Mouse (Mus musculus) thymus, adult 2 months (tissue): Measurements from ENCODE around the gene Clec4g. TPM values are rescaled to one million over a fixed set of nuclear protein-coding genes. Genes with fewer than 3 reads are reported as not detected.

Experiments
- DNase-seq: peaks from one replicate; pipeline ENCODE4 v3.0.0; 2021
- H3K27ac ChIP-seq: fragments of 200-500 bp; 2 replicates; pipeline ENCODE4 v1.5.1; 2012; ENCODE audit warnings: low read length, control low read depth; ENCODE audit not compliant: control insufficient read depth, insufficient read depth
- H3K27me3 ChIP-seq: fragments of 200-500 bp; 2 replicates; pipeline ENCODE4 v1.6.1; 2012; ENCODE audit warnings: mild to moderate bottlenecking, low read length, moderate library complexity, mixed read lengths; ENCODE audit not compliant: control insufficient read depth, insufficient read depth
- H3K36me3 ChIP-seq: fragments of 200-500 bp; 2 replicates; pipeline ENCODE4 v1.6.1; 2012; ENCODE audit warnings: mild to moderate bottlenecking, low read length, moderate library complexity; ENCODE audit not compliant: control insufficient read depth, insufficient read depth
- H3K4me1 ChIP-seq: fragments of 200-500 bp; replicated peaks from 2 replicates; pipeline ENCODE4 v1.6.1; 2012; ENCODE audit warnings: low read length; ENCODE audit not compliant: control insufficient read depth, insufficient read depth
- H3K4me3 ChIP-seq: fragments of 200-500 bp; 2 replicates; pipeline ENCODE4 v1.5.1; 2012; ENCODE audit warnings: mild to moderate bottlenecking, low read length, control low read depth, moderate library complexity; ENCODE audit not compliant: control insufficient read depth, insufficient read depth
- CTCF ChIP-seq: fragments of 200-500 bp; IDR thresholded peaks from 2 replicates; pipeline ENCODE4 v1.5.1; 2012; ENCODE audit warnings: mild to moderate bottlenecking, control low read depth, low read length, moderate library complexity, borderline replicate concordance; ENCODE audit not compliant: control insufficient read depth, poor library complexity, insufficient read depth; ENCODE audit errors: extremely low read depth
- POLR2A ChIP-seq: fragments of 200-500 bp; IDR thresholded peaks from 2 replicates; pipeline ENCODE4 v1.6.1; 2012; ENCODE audit warnings: mild to moderate bottlenecking, low read length, control low read depth, moderate library complexity; ENCODE audit not compliant: control insufficient read depth, poor library complexity, insufficient read depth; ENCODE audit errors: extremely low read depth
- WGBS: fragments of 180-500 bp; shearing (Covaris S2); methylation state at CpG from one replicate; pipeline ENCODE4 v1.1.7; 2018; 5-methylcytosine and 5-hydroxymethylcytosine counted together
- polyA plus RNA-seq: library from polyadenylated mRNA; depleted of rRNA; stranded (reverse); fragments of >200 nt; gene quantifications from 2 replicates; pipeline ENCODE4 v1.2.3, GENCODE M21; 2012

Gene Clec4g
- polyA plus RNA-seq, 1 experiment: 0.09 TPM

DNA sequence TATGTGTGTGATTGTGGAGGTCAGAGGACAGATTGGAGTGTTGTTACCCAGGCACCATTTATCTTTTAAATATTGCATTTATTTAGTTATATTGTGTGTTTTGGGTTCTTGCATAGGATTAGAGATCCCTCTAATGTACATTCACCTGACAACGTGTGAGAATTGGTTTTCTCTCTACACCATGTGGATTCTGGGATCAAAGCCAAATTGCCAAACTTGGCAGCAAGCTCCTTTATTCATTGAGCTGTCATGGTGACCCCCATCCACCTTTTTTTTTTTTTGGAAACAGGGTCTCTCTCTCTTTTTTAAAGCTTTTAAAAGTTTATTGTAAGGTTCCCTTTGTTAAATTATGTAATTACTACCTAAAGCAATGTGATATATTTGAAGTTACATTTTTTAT is 590 bp upstream of the Clec4g start:
- WGBS: 56% methylated on average over 1 of the region's 1 CpGs
- H3K27ac ChIP-seq: no peak overlapping the region
- H3K27me3 ChIP-seq: no peaks in the 10 kb centered on the region
- TF ChIP-seq CTCF: no peak
- TF ChIP-seq POLR2A: no peak
- H3K36me3 ChIP-seq: no peaks in the 10 kb centered on the region
- H3K4me1 ChIP-seq: no peaks in the 10 kb centered on the region
- no peak for DNase-seq
- H3K4me3 ChIP-seq: no peak overlapping the region

DNA sequence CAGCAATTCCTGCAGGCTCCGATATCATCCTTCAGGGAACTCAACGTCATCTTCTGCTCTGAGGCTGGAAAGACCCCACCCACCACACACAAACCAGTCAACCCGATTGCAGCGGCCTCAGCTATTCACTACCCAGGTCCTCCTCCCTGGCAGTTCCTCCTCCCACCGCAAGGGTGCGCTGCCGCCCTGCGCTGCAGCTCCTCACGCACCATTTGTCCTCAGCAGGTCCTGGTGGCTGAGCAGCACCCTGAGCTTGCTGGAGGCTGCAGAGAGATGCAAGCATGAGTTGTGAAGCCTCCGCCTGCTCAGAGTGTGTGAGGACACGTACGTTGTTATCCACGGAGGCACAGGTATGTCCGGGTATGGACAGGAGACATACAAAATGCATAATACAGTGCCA is 1.9 kb downstream of the Clec4g start:
- no peaks in the 10 kb centered on the region for H3K4me1 ChIP-seq
- DNase-seq: peak; percentile 82
- TF ChIP-seq POLR2A (no peak), CTCF (peak; percentile 97)
- no peak overlapping the region for H3K27ac ChIP-seq
- WGBS: 28% methylated on average over 14 of the region's 14 CpGs
- no peak overlapping the region for H3K4me3 ChIP-seq
- no peaks in the 10 kb centered on the region for H3K36me3 ChIP-seq
- no peaks in the 10 kb centered on the region for H3K27me3 ChIP-seq

DNA sequence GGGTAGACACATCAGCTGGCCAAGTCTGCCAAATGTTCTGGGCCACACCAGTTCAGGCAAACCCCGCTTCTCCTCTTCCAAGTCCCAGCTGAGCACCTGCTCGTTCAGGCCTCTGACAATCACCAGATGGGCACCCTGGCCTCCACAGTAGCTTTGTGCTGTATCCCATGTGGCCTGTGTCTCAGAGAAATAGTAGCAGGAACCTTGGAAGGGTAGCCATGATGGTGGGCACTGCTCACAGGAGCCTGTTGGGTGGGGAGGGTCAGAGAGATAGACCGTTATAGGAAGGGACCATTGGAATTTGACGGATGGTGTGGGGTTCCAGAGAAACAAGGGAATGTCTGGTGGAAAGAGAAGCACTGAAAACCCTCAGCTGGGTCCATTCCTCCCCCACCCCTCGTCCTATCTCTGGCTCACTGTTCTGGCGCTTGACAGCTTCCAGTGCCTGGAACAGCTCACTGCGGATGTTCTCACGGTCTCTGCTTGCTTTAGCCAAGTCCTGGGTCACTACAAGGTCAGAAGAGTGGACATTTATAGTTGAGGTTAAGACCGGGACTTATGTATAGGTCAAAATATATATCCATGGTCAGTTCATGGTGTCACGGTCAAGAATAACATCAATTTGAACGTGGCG is 3.0 kb downstream of the Clec4g start:
- H3K27me3 ChIP-seq: no peaks in the 10 kb centered on the region
- 93% methylated on average over 12 of the region's 12 CpGs for WGBS
- no peak for DNase-seq

DNA sequence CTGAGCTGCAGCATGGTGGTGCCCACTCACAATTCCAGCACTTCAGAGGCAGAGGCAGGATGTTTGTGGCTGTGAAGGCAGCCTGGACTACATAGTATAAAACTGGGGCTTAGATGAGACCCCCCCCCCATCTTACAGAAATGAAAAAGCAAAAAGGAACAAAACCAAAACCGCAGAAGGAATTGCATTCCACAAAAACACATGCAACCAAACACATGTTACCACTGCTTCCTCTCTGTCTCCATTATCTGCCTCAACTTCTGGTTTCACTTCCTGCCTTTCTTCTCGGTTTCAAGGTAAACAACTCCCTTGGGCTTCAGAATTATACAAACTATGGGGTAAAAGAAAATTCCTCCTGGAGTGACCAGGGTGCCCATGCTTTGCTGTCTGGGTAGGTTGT is 8.8 kb downstream of the Clec4g start:
- peak overlapping the region; percentile 19; the same call in 1 of the 2 replicates for H3K27ac ChIP-seq
- no peak for DNase-seq
- TF ChIP-seq POLR2A: no peak
- no peak overlapping the region for H3K4me3 ChIP-seq
- WGBS: 2% methylated on average over 2 of the region's 2 CpGs
- H3K36me3 ChIP-seq: no peaks in the 10 kb centered on the region
- no peaks in the 10 kb centered on the region for H3K27me3 ChIP-seq
- peaks cover 12% of the 10 kb centered on the region for H3K4me1 ChIP-seq

More for the DNA sequence above, 3.0 kb downstream of the Clec4g start:
- Histone ChIP-seq H3K4me3 (no peak overlapping the region), H3K4me1 (no peaks in the 10 kb centered on the region), H3K36me3 (no peaks in the 10 kb centered on the region), H3K27ac (no peak overlapping the region)
- TF ChIP-seq POLR2A: no peak
- no peak for TF ChIP-seq CTCF

DNA sequence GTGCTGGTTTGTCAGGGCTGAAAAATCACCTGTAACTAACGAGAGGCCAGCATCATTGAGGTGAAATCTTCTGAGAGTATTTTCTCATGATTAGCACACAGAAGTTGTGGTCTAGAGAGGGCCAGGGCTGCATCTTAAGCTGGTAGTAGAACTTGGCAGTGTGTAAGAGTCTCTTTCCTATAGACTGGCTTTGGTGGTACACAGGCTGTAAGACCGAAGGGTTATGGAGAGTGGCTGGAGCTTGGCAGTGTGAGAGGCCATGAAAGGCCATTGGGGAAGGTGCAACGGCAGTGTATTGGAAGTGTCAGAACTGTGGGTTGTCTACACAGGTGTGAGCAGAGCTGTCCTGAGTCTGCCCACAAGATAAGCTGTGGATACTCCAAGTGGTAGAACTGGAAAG is 10.1 kb downstream of the Clec4g start:
- Histone ChIP-seq H3K4me3 (no peak overlapping the region), H3K27ac (no peak overlapping the region), H3K4me1 (peaks cover 12% of the 10 kb centered on the region), H3K27me3 (no peaks in the 10 kb centered on the region), H3K36me3 (no peaks in the 10 kb centered on the region)
- TF ChIP-seq CTCF: no peak
- TF ChIP-seq POLR2A: no peak
- 41% methylated on average over 3 of the region's 3 CpGs for WGBS
- DNase-seq: no peak

DNA sequence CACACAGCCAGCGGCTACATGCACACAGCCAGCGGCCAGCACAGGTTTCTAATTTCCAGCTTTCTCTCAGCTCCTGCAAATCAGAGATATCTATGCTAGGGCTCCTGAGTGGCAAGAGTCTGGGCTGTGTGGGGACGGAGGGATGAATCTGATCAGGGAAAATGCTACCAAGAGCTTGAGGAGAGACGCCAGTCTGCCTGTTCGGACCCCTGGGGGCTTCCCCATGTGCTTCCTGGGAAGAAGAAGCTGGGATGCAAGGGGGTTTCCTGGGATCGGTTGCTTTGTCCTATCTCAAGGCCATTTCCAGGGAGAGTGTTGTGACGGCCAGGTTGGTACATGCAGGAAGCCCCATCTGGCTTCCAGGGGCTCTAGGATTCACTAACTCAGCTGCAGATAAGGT is 12.8 kb downstream of the Clec4g start:
- H3K36me3 ChIP-seq: no peaks in the 10 kb centered on the region
- H3K4me3 ChIP-seq: no peak overlapping the region
- DNase-seq: no peak
- no peaks in the 10 kb centered on the region for H3K27me3 ChIP-seq
- no peak for TF ChIP-seq CTCF
- no peak for TF ChIP-seq POLR2A
- H3K4me1 ChIP-seq: peaks cover 12% of the 10 kb centered on the region
- WGBS: 74% methylated on average over 7 of the region's 7 CpGs
- no peak overlapping the region for H3K27ac ChIP-seq

DNA sequence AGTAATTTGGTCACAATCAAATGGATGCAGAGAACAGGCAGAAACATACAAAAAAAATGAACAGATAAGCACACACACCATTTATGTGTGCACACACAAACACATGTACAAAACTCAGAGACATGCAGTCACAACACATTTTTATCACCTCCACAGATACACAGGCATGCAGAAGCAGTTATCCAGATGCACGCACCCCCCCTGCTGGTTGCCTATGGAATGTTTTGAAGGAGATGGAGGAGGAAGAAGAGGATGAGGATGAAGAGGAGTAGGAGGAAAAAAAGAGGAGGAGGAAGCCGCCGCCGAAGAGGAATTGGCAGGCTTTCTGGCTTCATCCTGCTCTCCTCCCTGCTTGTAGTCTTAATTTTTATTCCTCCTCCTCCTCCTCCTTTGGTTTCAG is 14.7 kb downstream of the Clec4g start:
- H3K4me1 ChIP-seq: peaks cover 6% of the 10 kb centered on the region; the same call in 1 of the 2 replicates
- 65% methylated on average over 4 of the region's 4 CpGs for WGBS
- no peak for TF ChIP-seq CTCF
- no peak for TF ChIP-seq POLR2A
- peak; percentile 25 for DNase-seq
- H3K36me3 ChIP-seq: no peaks in the 10 kb centered on the region
- no peaks in the 10 kb centered on the region for H3K27me3 ChIP-seq
- no peak overlapping the region for H3K27ac ChIP-seq
- no peak overlapping the region for H3K4me3 ChIP-seq
